In genomic region chr2:18389631-18390030, GRCm38 (mm10) we compare ENCODE assay signal across 10 mouse cellular contexts.
"Had no signal": no experiment of that assay in that cellular context is flagged by ENCODE, and none has a peak within 500 bp of the region (broad histone marks: within the 10 kb centered on the region; RNA-seq: fewer than 3 reads in every experiment).

No protein-coding gene starts in this region.

- DNase-seq: kidney, adult 8-10 months; kidney, postnatal 25 days; liver; liver, embryonic 13.5 days; liver, postnatal 0 days; lung, postnatal 14 days; thymus, postnatal 4 days had no signal

- ATAC-seq: inflammation-experienced regulatory T-cells, adult 6 months; intestine, postnatal 0 days; liver, postnatal 0 days; midbrain, embryonic 13.5 days had no signal
